Mouse (Mus musculus) intestine, postnatal 0 days (tissue): ENCODE measurements around the gene Iqgap1. TPM values are rescaled to one million over a fixed set of nuclear protein-coding genes. Genes with fewer than 3 reads are reported as not detected.
"Not testable (repeated sequence)": the region's sequence is repeated elsewhere in the genome, so short reads cannot be mapped to it uniquely, and the experiment has no call there.

Experiments used
- ATAC-seq: fragments of 200-750 bp; cut with Nextera tagmentation; 2 replicates; pipeline ENCODE4 v1.8.0; 2017; ENCODE audit warnings: mild to moderate bottlenecking, moderate TSS enrichment, moderate library complexity
- H3K27ac ChIP-seq: fragments of 300-500 bp; sonication (generic); 2 replicates; pipeline ENCODE4 v1.5.1; 2014; ENCODE audit warnings: mild to moderate bottlenecking, low read depth, low read length, moderate library complexity
- H3K27me3 ChIP-seq: fragments of 300-500 bp; sonication (generic); replicated peaks from 2 replicates; pipeline ENCODE4 v1.6.1; 2014; ENCODE audit warnings: low read length, mixed read lengths; ENCODE audit not compliant: control insufficient read depth, insufficient read depth
- H3K36me3 ChIP-seq: fragments of 300-500 bp; sonication (generic); 2 replicates; pipeline ENCODE4 v1.6.1; 2014; ENCODE audit warnings: mild to moderate bottlenecking, moderate library complexity; ENCODE audit not compliant: control insufficient read depth, insufficient read depth
- H3K4me1 ChIP-seq: fragments of 300-500 bp; sonication (generic); replicated peaks from 2 replicates; pipeline ENCODE4 v1.6.1; 2014; ENCODE audit warnings: antibody characterized with exemption, low read length, mixed read lengths; ENCODE audit not compliant: control insufficient read depth, insufficient read depth
- H3K4me2 ChIP-seq: fragments of 300-500 bp; sonication (generic); replicated peaks from 2 replicates; pipeline ENCODE4 v1.6.1; 2014; ENCODE audit warnings: low read depth, mild to moderate bottlenecking, moderate library complexity
- H3K4me3 ChIP-seq: fragments of 300-500 bp; sonication (generic); 2 replicates; pipeline ENCODE4 v1.5.1; 2014; ENCODE audit warnings: low read depth, low read length
- H3K9ac ChIP-seq: fragments of 300-500 bp; sonication (generic); 2 replicates; pipeline ENCODE4 v1.6.1; 2014; ENCODE audit warnings: mild to moderate bottlenecking, low read depth, low read length
- H3K9me3 ChIP-seq: fragments of 300-500 bp; sonication (generic); 2 replicates; pipeline ENCODE4 v1.6.1; 2016; ENCODE audit warnings: mixed run types; ENCODE audit not compliant: control insufficient read depth
- CTCF ChIP-seq: sonication (generic); IDR thresholded peaks from 2 replicates; pipeline ENCODE4 v1.5.1; 2016; ENCODE audit warnings: low read depth, mild to moderate bottlenecking, control low read depth, antibody characterized with exemption, moderate library complexity
- WGBS: fragments of 180-500 bp; shearing (Covaris S2); extraction: QIAGEN DNeasy Blood & Tissue Kit; methylation state at CpG from one replicate; pipeline ENCODE4 v1.1.7; 2014; 5-methylcytosine and 5-hydroxymethylcytosine counted together
- polyA plus RNA-seq: library from polyadenylated mRNA; unstranded; fragments of >200 nt; fragmentation: Nextera tagmentation; extraction: Ambion mirVana; gene quantifications from 2 replicates; pipeline ENCODE4 v1.2.1, GENCODE M21; 2015

Gene Iqgap1
- polyA plus RNA-seq, 1 experiment from 2014 or later = 32.3 TPM

DNA sequence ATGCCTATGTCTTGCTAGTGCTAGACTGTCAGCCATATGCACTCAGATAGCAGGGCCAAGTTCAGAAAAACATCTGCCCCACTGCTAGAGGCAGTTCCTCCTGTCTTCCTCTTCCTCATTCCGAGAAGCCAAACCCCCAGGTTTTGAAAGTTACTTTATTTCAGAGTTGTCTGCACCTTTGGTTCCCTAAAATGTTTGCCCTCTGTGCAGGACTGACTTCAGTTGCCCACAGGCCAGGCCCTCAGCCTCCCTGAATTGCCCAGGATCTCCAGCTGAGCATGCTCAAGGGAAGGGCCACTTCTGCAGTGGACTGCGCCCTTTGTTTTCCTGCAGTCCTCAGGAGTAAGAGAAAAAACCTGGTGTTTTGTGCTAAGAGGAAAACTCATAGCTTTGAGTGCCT, 71.7 kb downstream of the Iqgap1 start:
- no peak for TF ChIP-seq CTCF
- 95% methylated on average over 2 of the region's 2 CpGs for WGBS
- Histone ChIP-seq H3K9ac (no peak overlapping the region), H3K4me2 (no peak overlapping the region), H3K27ac (no peak overlapping the region), H3K4me3 (no peak overlapping the region), H3K27me3 (no peaks in the 10 kb centered on the region), H3K36me3 (peaks cover 76% of the 10 kb centered on the region), H3K4me1 (no peaks in the 10 kb centered on the region), H3K9me3 (no peaks in the 10 kb centered on the region)
- ATAC-seq = no peak

DNA sequence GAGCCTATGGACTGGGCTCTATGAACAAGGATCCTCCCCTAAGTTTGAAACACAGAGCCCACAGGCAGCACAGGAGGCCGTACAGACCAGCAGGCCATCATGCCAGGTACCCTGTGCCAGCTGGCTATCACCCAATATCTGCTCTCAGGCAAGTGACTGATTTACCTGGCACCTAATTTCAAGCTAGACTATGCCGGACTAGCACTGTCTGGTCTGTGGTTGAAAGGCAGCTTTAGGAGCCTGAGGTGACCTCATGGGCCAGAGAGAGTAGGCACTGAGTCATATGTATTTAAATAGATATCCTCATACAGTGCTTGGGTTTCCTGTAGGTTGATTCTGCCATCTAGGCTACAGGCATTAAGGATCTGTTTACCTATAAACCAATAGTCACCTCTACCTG, 72.2 kb downstream of the Iqgap1 start:
- H3K27ac ChIP-seq = no peak overlapping the region

GRCm38 (mm10) chr7:80749624-80750023, 76.2 kb downstream of the Iqgap1 start:
- peaks cover 76% of the 10 kb centered on the region for H3K36me3 ChIP-seq
- no peak for ATAC-seq
- H3K27me3 ChIP-seq = no peaks in the 10 kb centered on the region
- 76% methylated on average over 6 of the region's 6 CpGs for WGBS
- no peaks in the 10 kb centered on the region for H3K4me1 ChIP-seq
- no peaks in the 10 kb centered on the region for H3K9me3 ChIP-seq
- TF ChIP-seq CTCF = no peak
- H3K4me2 ChIP-seq = no peak overlapping the region
- no peak overlapping the region for H3K9ac ChIP-seq
- H3K27ac ChIP-seq = no peak overlapping the region
- H3K4me3 ChIP-seq = no peak overlapping the region

More for the DNA sequence above, 72.2 kb downstream of the Iqgap1 start:
- Histone ChIP-seq H3K4me2 (no peak overlapping the region), H3K9me3 (no peaks in the 10 kb centered on the region), H3K36me3 (peaks cover 79% of the 10 kb centered on the region), H3K9ac (no peak overlapping the region), H3K27me3 (no peaks in the 10 kb centered on the region), H3K4me1 (no peaks in the 10 kb centered on the region), H3K4me3 (no peak overlapping the region)
- 79% methylated on average over 2 of the region's 2 CpGs for WGBS
- no peak for TF ChIP-seq CTCF
- ATAC-seq = no peak

- not testable (repeated sequence) for H3K27me3 ChIP-seq, H3K9ac ChIP-seq, H3K9me3 ChIP-seq, H3K4me3 ChIP-seq, ATAC-seq, H3K27ac ChIP-seq, H3K4me2 ChIP-seq, H3K4me1 ChIP-seq
- WGBS = 96% methylated on average over 10 of the region's 10 CpGs
- H3K36me3 ChIP-seq = peaks cover 81% of the 10 kb centered on the region
- peak; percentile 27 for TF ChIP-seq CTCF
These were observed 76.7 kb downstream of the Iqgap1 start for GRCm38 (mm10) chr7:80749109-80749508.

- no peak for ATAC-seq
- H3K9ac ChIP-seq = no peak overlapping the region
- 69% methylated on average over 7 of the region's 7 CpGs for WGBS
- H3K27ac ChIP-seq = no peak overlapping the region
- TF ChIP-seq CTCF = no peak
- no peaks in the 10 kb centered on the region for H3K9me3 ChIP-seq
- no peaks in the 10 kb centered on the region for H3K4me1 ChIP-seq
- H3K27me3 ChIP-seq = no peaks in the 10 kb centered on the region
- no peak overlapping the region for H3K4me2 ChIP-seq
- H3K4me3 ChIP-seq = no peak overlapping the region
- H3K36me3 ChIP-seq = peaks cover 86% of the 10 kb centered on the region
These were observed 78.4 kb downstream of the Iqgap1 start for GRCm38 (mm10) chr7:80747371-80747770.

GRCm38 (mm10) chr7:80746166-80746761, 79.5 kb downstream of the Iqgap1 start:
- Histone ChIP-seq H3K27me3 (no peaks in the 10 kb centered on the region), H3K9ac (no peak overlapping the region), H3K27ac (no peak overlapping the region), H3K9me3 (no peaks in the 10 kb centered on the region), H3K4me2 (no peak overlapping the region), H3K36me3 (peaks cover 86% of the 10 kb centered on the region), H3K4me1 (no peaks in the 10 kb centered on the region), H3K4me3 (no peak overlapping the region)
- no peak for TF ChIP-seq CTCF
- ATAC-seq = peak; percentile 66
- 19% methylated on average over 5 of the region's 5 CpGs for WGBS

DNA sequence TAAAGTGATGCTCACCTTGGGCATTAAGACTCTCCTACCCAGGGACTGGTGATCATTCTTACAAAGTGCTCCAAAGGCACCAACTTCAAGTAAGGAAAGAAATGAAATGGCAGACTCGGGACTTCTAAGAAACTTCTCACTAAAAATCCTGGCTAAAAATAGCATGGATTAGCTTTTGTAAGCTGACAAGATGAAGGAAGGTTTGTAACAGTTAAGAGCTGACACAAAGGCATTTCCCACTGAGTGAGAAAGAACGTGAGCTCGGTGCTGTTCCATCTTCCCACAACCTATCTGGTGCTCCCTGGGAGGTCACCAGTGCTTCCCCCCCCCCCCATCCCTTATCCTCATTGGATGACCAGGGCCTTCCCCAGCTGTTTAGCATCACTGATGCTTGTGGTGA, 80.0 kb downstream of the Iqgap1 start:
- ATAC-seq = no peak
- H3K9me3 ChIP-seq = no peaks in the 10 kb centered on the region
- no peaks in the 10 kb centered on the region for H3K27me3 ChIP-seq
- H3K4me1 ChIP-seq = no peaks in the 10 kb centered on the region
- 30% methylated on average over 3 of the region's 3 CpGs for WGBS
- peaks cover 85% of the 10 kb centered on the region for H3K36me3 ChIP-seq
- no peak overlapping the region for H3K9ac ChIP-seq
- TF ChIP-seq CTCF = no peak
- H3K27ac ChIP-seq = no peak overlapping the region
- no peak overlapping the region for H3K4me2 ChIP-seq
- H3K4me3 ChIP-seq = no peak overlapping the region
